Mouse (Mus musculus): ENCODE results near the gene Sos2.
"Not testable (repeated sequence)": the region's sequence is repeated elsewhere in the genome, so short reads cannot be mapped to it uniquely, and the experiment has no call there.

Gene Sos2

GRCm38 (mm10) chr12:69569926-69570325, 111.7 kb downstream of the Sos2 start:
- no peak for DNase-seq (ENCODE audit: low spot score in 2 of 2)

- DNase-seq (ENCODE audit: low spot score in 2 of 2) = no peak
Measured at GRCm38 (mm10) chr12:69568266-69568665, 113.4 kb downstream of the Sos2 start.

- DNase-seq (ENCODE audit: low spot score in 2 of 2) = not testable (repeated sequence)
Measured at GRCm38 (mm10) chr12:69561006-69561405, 120.6 kb downstream of the Sos2 start.

- no peak for DNase-seq (ENCODE audit: low spot score in 2 of 2)
Measured at GRCm38 (mm10) chr12:69556221-69556861, 125.3 kb downstream of the Sos2 start.

- DNase-seq (ENCODE audit: low spot score in 2 of 2) = no peak
Measured at GRCm38 (mm10) chr12:69545456-69546178, 136.0 kb downstream of the Sos2 start.

- DNase-seq (ENCODE audit: low spot score in 2 of 2) = no peak
Measured at GRCm38 (mm10) chr12:69544994-69545393, 136.7 kb downstream of the Sos2 start.

GRCm38 (mm10) chr12:69544562-69544961, 137.1 kb downstream of the Sos2 start:
- DNase-seq (ENCODE audit: low spot score in 2 of 2) = no peak

GRCm38 (mm10) chr12:69542376-69542775, 139.3 kb downstream of the Sos2 start:
- DNase-seq (ENCODE audit: low spot score in 2 of 2) = no peak

- no peak for DNase-seq (ENCODE audit: low spot score in 2 of 2)
Measured at GRCm38 (mm10) chr12:69541663-69542062, 140.0 kb downstream of the Sos2 start.

GRCm38 (mm10) chr12:69539353-69539752, 142.3 kb downstream of the Sos2 start:
- DNase-seq (ENCODE audit: low spot score in 2 of 2) = no peak

- no peak for DNase-seq (ENCODE audit: low spot score in 2 of 2)
Measured at GRCm38 (mm10) chr12:69538362-69538950, 143.2 kb downstream of the Sos2 start.

GRCm38 (mm10) chr12:69537675-69538361, 143.8 kb downstream of the Sos2 start:
- DNase-seq (ENCODE audit: low spot score in 2 of 2) = peak in 1 of 2 experiments; percentile 48

- peak in 1 of 2 experiments; percentile 34 for DNase-seq (ENCODE audit: low spot score in 2 of 2)
Measured at GRCm38 (mm10) chr12:69537243-69537674, 144.4 kb downstream of the Sos2 start.

GRCm38 (mm10) chr12:69536616-69537242, 144.9 kb downstream of the Sos2 start:
- no peak for DNase-seq (ENCODE audit: low spot score in 2 of 2)
